Mouse (Mus musculus): ENCODE results near the gene Cbarp.

The Cbarp gene

GRCm38 (mm10) chr10:80143664-80144063 is 3.0 kb upstream of the Cbarp start:
- DNase-seq (ENCODE audit: low spot score) = no peak

DNA sequence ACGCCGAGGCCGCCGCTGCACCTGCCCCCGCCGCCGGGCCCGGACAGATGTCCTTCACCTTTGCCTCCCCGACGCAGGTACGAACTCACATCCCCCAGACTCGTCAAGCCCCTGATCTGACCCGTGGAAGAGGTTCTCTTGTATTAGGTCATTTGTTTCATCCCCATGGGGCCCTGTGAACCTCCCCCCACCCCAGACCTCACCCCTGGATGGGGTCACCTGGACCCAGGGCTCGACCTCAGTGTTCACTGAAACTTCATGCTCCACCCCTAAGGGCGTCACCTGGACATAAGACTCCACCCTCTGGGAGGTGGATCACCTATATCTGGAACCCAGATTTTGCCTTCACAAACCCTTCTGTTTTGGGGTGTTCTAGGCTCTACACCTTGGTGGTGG is 1.9 kb upstream of the Cbarp start:
- no peak for DNase-seq (ENCODE audit: low spot score)

- peak; percentile 92 for DNase-seq (ENCODE audit: low spot score)
Observed at GRCm38 (mm10) chr10:80141786-80142529, 1.3 kb upstream of the Cbarp start.

- peak; percentile 95 for DNase-seq (ENCODE audit: low spot score)
Observed at GRCm38 (mm10) chr10:80141243-80141642, 608 bp upstream of the Cbarp start.

DNA sequence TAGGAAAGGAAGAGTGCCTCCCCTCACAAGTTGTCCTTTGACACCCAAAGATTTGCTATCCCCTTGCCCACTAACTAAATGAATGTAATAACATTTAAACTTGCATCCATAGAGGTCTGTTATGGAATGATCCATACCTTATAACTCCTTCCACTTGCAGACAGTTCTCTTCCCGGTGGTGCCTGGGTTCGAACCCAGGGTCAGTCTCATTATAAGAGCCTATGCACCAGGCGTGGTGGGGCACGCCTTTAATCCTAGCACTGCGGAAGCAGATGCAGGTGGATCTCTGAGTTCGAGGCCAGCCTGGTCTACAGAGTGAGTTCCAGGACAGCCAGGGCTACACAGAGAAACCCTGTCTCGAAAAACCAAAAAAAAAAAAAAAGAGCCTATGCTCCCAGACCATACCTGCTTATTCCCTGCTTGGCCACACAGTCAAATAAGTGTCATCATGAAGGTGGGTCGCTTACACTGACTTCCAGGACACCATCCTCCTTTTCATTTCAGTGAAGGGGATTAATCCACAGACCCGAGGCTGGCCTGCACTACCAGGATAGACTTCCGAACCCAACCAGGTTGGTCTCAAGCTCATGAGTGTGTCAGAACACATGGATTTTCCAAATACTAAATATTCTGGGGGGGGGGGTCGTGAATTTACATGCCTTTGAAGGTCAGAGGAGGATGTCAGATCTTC is 515 bp downstream of the Cbarp start:
- no peak for DNase-seq (ENCODE audit: low spot score)

- no peak for DNase-seq (ENCODE audit: low spot score)
Observed at GRCm38 (mm10) chr10:80139439-80139775, 1.2 kb downstream of the Cbarp start.

GRCm38 (mm10) chr10:80138553-80139438 is 1.8 kb downstream of the Cbarp start, which contains the start of gene Atp5d:
TSS of gene Atp5d (plus strand) at chr10:80138632.
- DNase-seq (ENCODE audit: low spot score) = peak; percentile 82

DNA sequence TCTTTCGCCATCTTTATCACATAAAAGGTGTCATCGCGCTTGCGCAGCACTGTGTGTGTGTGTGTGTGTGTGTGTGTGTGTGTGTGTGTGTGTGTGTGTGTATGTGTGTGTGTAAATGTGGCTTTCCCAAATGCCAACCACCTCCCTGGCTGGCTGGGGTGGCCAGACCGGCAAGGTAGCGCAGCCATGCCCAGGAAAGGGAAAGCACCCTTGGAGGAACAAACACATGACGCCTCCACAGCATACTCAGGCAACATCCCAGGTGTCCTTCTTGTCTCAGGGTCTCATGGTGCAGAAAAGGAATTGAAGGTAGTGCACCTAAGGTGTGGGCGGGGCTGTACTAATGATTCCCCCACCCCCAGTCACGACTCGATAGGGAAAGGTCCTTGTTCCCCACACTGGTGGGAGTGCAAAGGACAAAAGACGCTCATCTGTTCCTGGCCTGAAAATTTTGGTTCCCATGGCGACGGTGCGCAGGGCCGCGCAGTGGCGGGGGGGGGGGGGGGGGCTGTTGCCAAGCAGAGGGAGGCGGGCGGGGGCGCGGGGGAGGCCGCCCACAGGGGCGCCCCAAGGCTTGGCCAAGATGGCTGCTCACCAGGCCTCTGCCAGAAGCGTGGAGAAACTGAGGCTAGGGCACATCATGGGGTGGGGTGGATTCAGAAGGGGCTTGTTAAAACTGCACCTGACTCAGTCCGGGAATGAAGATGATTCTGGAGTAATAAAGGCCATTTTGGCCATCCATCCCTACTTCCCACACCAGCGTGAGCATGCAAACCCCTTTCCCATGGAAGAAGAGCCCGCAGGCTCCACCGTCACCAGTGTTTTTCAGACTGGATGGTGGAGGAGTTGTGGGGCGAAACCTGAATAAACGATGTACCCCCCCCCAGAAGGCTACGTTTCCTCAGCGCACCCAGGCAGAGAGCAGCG is 2.7 kb downstream of the Cbarp start:
- peak; percentile 53 for DNase-seq (ENCODE audit: low spot score)

- peak; percentile 55 for DNase-seq (ENCODE audit: low spot score)
Observed at GRCm38 (mm10) chr10:80136952-80137625, 3.5 kb downstream of the Cbarp start.

- DNase-seq (ENCODE audit: low spot score) = peak; percentile 52
Observed at GRCm38 (mm10) chr10:80136179-80136951, 4.3 kb downstream of the Cbarp start.

DNA sequence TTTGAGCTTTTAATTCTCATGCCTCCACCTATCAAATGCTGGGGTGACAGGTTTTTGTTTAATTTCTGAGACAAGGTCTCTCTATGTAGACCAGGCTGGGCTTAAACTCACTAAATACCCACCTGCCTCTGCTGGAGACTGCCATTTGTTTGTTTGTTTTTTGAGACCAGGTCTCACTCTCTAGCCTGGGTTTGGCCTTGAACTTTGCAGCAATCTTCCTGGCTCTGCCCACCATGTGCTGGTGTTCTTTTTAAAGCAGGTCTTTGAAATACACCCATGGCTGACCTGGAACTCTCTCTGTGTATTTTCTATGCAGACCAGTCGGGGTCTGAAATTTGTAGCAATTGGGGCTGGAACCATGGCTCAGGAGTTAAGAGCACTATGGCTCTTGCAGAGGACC is 5.0 kb downstream of the Cbarp start:
- no peak for DNase-seq (ENCODE audit: low spot score)

- DNase-seq (ENCODE audit: low spot score) = peak; percentile 57
Observed at GRCm38 (mm10) chr10:80135161-80135560, 5.5 kb downstream of the Cbarp start.

- DNase-seq (ENCODE audit: low spot score) = peak; percentile 70
Observed at GRCm38 (mm10) chr10:80134421-80134820, 6.2 kb downstream of the Cbarp start.

DNA sequence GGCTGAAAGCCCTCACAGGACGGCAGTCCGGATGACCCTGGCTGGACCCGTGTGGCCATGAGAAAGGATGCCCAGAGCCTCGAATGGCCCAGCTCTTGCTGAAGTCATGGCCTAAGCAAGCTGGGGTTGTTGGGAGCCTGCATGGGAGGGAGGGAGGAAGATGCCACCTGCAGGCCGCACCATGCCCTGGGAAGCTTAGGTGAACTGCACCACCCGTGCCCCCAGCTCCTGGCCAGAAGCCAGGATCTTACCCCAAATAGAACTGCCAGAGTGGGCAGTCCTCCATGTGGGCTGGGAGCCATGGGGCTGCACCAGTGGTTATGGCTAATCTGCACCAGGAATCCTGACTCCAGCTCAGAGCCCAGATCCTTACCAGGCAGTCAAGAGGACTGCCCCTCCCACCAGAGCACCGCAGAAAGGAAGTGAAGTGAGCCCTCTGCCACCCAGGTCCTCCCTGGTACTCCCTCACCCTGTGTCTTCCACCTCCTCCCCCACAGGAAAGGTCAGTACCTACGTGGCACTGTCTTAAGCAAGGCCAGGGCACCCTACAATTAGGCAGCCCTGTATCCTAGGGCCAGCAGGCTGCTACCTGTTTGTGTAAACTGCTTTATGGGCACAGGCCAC is 7.3 kb downstream of the Cbarp start:
- peak; percentile 65 for DNase-seq (ENCODE audit: low spot score)

GRCm38 (mm10) chr10:80131952-80132350 is 8.7 kb downstream of the Cbarp start:
- DNase-seq (ENCODE audit: low spot score) = no peak

DNA sequence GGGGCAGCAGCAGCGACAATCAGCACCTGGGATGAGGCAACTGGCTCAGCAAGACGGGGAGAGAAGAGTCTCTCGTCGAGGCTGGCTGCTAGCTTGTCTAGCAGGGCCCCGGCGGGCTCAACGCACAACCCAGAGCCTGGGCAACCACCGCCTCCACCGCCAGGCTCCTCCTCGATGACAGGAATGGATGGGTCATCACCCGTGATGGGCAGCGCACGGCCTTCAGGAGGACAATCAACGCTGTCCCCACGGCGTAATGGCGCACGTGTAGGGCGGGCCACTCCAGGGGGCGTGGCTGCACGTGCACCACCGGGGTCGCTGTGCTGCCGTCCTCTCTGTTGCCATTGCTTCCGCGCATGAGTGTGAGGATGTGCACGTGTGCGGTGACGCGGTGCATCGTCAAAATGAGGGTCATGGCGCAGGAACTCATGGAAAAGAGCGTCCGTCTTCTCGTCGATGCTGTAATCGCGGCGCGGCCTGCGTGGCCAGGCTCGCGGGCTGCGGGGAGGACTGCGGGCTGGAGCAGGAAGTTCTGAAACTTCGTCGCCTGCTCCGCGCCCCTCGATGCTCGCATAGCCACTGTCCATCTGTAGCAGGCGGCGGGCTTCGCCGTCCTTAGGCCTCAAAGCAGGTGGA is 9.2 kb downstream of the Cbarp start:
- DNase-seq (ENCODE audit: low spot score) = peak; percentile 58

DNA sequence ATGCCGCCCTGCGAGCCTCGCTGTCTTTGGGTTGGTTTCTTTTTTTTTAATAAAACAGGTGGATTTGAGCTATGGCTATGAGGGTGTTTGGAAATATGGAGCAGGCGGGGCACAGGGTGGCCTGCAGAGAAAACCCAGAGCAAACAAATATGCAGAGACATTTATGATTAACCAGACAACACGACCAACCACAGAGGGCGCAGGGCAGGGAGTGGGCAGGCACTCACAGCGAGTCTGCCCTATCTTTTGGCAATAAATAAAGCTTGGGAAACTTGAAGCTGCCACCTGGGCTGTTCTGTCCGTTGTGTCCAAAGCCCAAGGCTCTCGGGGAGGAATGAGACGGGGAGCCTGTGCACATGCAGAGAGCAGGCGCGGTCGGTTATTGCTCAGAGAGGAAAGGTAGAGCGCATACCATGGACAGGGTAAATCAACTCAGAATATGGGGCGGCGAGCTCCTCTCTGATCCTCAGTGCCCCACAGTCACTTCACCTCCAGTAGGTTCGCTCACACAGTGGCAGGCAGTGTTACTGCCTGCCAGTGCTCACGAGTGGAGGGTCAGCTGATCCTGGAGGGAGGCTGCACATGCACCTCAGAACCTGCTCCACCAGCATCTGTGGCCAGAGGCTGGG is 10.1 kb downstream of the Cbarp start:
- no peak for DNase-seq (ENCODE audit: low spot score)

- DNase-seq (ENCODE audit: low spot score) = no peak
Observed at GRCm38 (mm10) chr10:80129846-80130245, 10.8 kb downstream of the Cbarp start.

- DNase-seq (ENCODE audit: low spot score) = no peak
Observed at GRCm38 (mm10) chr10:80127920-80128319, 12.7 kb downstream of the Cbarp start.
